Mouse (Mus musculus) brain, embryonic 18.5 days (tissue): ENCODE measurements around the gene Olfr599.
"Not testable (repeated sequence)": the region's sequence is repeated elsewhere in the genome, so short reads cannot be mapped to it uniquely, and the experiment has no call there.

Source experiments
- DNase-seq: peaks from one replicate; pipeline ENCODE4 v3.0.0-alpha.2; 2012; ENCODE audit warnings: low read depth, low spot score

Gene Olfr599

GRCm38 (mm10) chr7:103335617-103336016 is at the start of gene Olfr599:
Gene Olfr599 (plus strand): TSS chr7:103335917.
- no peak for DNase-seq

- not testable (repeated sequence) for DNase-seq
Measured at GRCm38 (mm10) chr7:103305348-103305747, 30.4 kb upstream of the Olfr599 start, which contains the start of gene Olfr596. Gene Olfr596 (plus strand): TSS chr7:103305648.

GRCm38 (mm10) chr7:103316015-103316414 is 19.7 kb upstream of the Olfr599 start, which contains the start of gene Olfr597:
Gene Olfr597 (plus strand): TSS chr7:103316315.
- DNase-seq = not testable (repeated sequence)

DNA sequence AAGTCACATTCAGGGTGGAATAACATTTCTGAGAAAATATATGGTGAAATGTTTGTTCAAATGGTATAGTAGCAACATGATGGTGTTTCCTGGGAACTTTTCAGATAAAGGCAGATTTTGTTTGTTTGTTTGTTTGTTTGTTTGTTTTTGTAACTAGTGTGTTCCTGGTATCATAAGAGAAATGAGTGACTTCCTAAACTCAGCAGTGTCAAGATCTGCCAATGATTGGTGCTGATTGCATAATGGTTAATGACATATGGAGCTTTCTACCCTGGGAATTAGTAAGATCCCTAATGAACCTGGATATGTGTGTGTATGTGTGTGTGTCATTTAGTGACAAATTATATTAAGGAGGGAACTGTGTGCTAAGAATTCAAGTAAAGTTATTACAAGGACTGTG is 12.4 kb upstream of the Olfr599 start, which contains the start of gene Olfr598:
Gene Olfr598 (plus strand): TSS at position 301 of the 400 bp plus-strand sequence.
- no peak for DNase-seq

DNA sequence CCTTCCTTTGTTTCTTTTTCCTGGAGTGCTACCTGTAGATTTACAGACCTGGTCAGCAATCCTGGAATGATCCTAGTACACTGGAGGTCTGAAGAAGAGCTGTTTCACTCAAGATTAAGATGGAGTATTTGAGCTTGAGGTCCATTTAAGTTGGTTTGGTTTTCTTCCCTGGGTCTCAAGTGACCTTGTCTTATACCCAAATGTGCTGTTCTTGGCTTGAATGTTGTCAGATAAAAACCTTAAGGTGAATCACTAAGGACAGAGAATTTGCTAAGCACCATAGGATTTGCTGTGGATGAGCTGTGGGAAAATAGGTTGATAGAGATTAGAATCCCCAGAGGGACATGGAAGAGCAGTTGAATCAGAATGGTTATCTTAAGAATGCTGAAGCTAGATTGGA is 13.9 kb downstream of the Olfr599 start, which contains the start of gene Olfr600:
Gene Olfr600 (minus strand): TSS at position 101 of the 400 bp plus-strand sequence.
- DNase-seq = no peak

DNA sequence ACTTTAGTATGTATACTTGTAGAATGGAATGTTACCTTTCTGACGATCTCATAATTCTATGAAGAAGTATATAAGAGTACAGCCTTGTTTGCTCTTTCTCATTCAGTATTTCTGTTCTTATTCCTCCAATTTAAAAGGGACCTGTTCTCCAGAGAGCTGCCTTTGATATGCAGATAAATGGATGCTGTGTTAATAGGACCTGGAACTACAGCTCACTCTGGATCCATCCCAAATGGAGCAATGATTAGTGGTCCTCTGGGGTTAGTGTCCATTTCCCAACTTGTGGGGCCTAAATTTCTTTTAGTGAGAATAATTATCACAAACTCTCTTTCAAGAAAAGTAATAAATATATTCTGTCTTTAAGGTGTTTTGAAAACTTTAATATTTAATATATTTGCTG is 26.8 kb downstream of the Olfr599 start, which contains the start of gene Olfr601:
Gene Olfr601 (minus strand): TSS at position 101 of the 400 bp plus-strand sequence.
- DNase-seq = no peak

DNA sequence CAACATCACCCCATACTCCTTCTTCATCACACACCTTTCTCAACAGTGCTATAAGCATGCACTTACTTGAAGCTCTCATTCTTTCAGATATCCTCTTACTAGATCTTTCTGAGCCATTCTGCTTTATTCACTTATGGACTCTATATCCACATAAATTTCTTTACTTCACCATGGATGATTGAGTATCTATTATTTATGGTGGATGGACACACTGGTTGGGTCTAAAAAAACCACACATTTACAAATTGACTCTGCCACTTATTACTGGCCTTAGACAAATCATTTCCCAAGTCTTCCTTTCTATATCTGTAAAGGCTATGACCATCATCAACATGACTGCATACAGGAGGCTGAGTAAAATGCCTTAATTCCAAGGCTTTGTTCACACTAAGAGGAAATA is 50.4 kb downstream of the Olfr599 start, which contains the start of gene Olfr603:
Gene Olfr603 (minus strand): TSS at position 101 of the 400 bp plus-strand sequence.
- DNase-seq = no peak
